Mouse (Mus musculus) CD4-positive, CD25-positive, alpha-beta regulatory T cell, adult 9 weeks (primary cell): ENCODE results near the gene Trip4. TPM values are rescaled to one million over a fixed set of nuclear protein-coding genes. Genes with fewer than 3 reads are reported as not detected.

Experiments used
- polyA plus RNA-seq: library from polyadenylated mRNA; unstranded; fragments of 100-300 nt; shearing (Covaris generic); gene quantifications from one replicate; pipeline ENCODE4 v1.2.1, GENCODE M21; 2017

Trip4 gene
- polyA plus RNA-seq = 45.3 TPM

GRCm38 (mm10) chr9:65908394-65909300 is at the start of gene Trip4, which contains the start of gene Csnk1g1:
Gene Trip4 (minus strand): TSS chr9:65908794.
Gene Csnk1g1 (plus strand): TSS chr9:65908924.

GRCm38 (mm10) chr9:65890143-65890628 is 18.4 kb downstream of the Trip4 start, which contains the start of gene Pclaf:
Gene Pclaf (plus strand): TSS chr9:65890237.

GRCm38 (mm10) chr9:65827344-65828015 is 81.1 kb downstream of the Trip4 start, which contains the start of gene Zfp609:
Gene Zfp609 (minus strand): TSS chr9:65827564.

Other genes starting within 250 kb of the Trip4 start
- 135 TPM for gene Oaz2, start 240.8 kb downstream of the Trip4 start, polyA plus RNA-seq
- 2.1 TPM for gene Zfp609, start 81.2 kb downstream of the Trip4 start, polyA plus RNA-seq
- gene Pclaf, start 18.6 kb downstream of the Trip4 start, polyA plus RNA-seq = 9.3 TPM
- 49.7 TPM for gene Csnk1g1, start 130 bp upstream of the Trip4 start, polyA plus RNA-seq
- gene Ppib, start 151.4 kb upstream of the Trip4 start, polyA plus RNA-seq = 407 TPM
- 1.1 TPM for gene Snx22, start 160.9 kb upstream of the Trip4 start, polyA plus RNA-seq
- gene Snx1, start 217.8 kb upstream of the Trip4 start, polyA plus RNA-seq = 157 TPM
- gene Ciao2a, start 217.8 kb upstream of the Trip4 start, polyA plus RNA-seq = 146 TPM
- gene Dapk2, start 249.4 kb upstream of the Trip4 start, polyA plus RNA-seq = 0.33 TPM